In the genomic region with DNA sequence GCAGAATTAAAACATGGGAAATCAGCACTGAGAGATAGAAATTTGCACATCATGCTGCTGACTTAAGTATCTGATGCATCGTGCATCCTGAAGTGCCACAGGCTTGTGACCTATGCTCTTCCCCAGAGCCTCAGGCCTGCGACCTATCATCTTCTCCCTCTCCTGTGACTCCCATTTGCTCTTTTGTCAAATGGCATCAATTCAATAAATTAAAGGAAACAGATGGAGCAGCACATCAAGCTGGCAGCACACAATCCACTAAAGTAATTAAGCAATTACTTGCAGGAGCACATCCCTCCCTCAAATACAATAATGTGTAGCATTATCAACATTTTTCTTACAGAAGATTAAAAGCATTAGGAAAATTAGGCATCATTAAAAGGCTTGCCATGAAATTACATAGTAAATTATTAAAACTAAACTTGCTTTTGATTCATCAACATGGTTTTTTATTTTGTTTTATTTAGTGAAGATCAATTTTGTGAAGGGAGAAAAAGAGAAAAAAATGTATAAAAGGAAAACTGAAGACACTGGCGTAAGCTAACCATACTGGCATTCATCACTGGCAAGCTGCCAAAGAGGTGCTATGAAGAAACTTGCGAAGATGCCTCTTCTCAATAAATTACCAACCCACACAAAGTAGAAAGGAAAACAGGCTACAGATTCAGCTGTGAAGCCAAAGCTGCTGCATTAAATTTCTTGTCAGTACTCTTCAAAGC, we compare ENCODE assay signal across 10 mouse cellular contexts.
DNase-seq lines count a peak whose midpoint lies in the region; ATAC-seq lines count a peak whose summit lies in the region.
"Had no signal": no experiment of that assay in that cellular context is flagged by ENCODE, and none has a peak within 500 bp of the region (broad histone marks: within the 10 kb centered on the region; RNA-seq: fewer than 3 reads in every experiment).

No protein-coding gene starts in this region.

- peak; percentile 3 for DNase-seq in adrenal gland, postnatal 10 days
- no peak for DNase-seq in adrenal gland, postnatal 25 days
- peak; percentile 12 for DNase-seq in kidney, postnatal 10 days
- peak; percentile 1 to 31 for DNase-seq in layer of hippocampus, postnatal 14 days (ENCODE audit: low spot score in 2 of 2)
- peak; percentile 37 for DNase-seq in right cerebral cortex, adult 18-20 months
- no peak for DNase-seq in gastrocnemius, postnatal 36 days
- DNase-seq: kidney, adult 11 months had no signal

- H3K4me3 ChIP-seq in kidney, embryonic 16.5 days (ENCODE audit: low read length): no peak overlapping the region
- H3K4me3 ChIP-seq: liver, embryonic 12.5 days had no signal

- intact Hi-C loops in gastrocnemius, postnatal 36 days (cut with DNase I): no loop called here

- H3K27ac ChIP-seq in kidney, embryonic 16.5 days (ENCODE audit: low read length): no peak overlapping the region
- H3K27ac ChIP-seq: liver, embryonic 12.5 days had no signal

- H3K4me2 ChIP-seq in kidney, embryonic 16.5 days (replicated peaks; ENCODE audit: low read depth, low read length): no peak overlapping the region
- H3K4me2 ChIP-seq: liver, embryonic 12.5 days had no signal

- H3K9me3 ChIP-seq in kidney, embryonic 16.5 days (ENCODE audit: low read length): no peaks in the 10 kb centered on the region
- H3K9me3 ChIP-seq: liver, embryonic 12.5 days had no signal

- H3K27me3 ChIP-seq in kidney, embryonic 16.5 days (ENCODE audit: insufficient read depth, low read length): no peaks in the 10 kb centered on the region
- H3K27me3 ChIP-seq: liver, embryonic 12.5 days had no signal

- no peaks in the 10 kb centered on the region for H3K4me1 ChIP-seq in kidney, embryonic 16.5 days (ENCODE audit: insufficient read depth, low read length)
- H3K4me1 ChIP-seq: liver, embryonic 12.5 days had no signal

- ATAC-seq in kidney, embryonic 16.5 days (ENCODE audit: low FRiP score, low TSS enrichment): no peak
- ATAC-seq in megakaryocyte progenitor cell, adult 5-6 weeks (replicated peaks; ENCODE audit: poor library complexity): no peak
- ATAC-seq: liver, embryonic 12.5 days had no signal

- H3K9ac ChIP-seq in kidney, embryonic 16.5 days (replicated peaks; ENCODE audit: low read length): no peak overlapping the region
- H3K9ac ChIP-seq: liver, embryonic 12.5 days had no signal

- WGBS in kidney, embryonic 16.5 days: 59% methylated on average over 4 of the region's 4 CpGs

- no peaks in the 10 kb centered on the region for H3K36me3 ChIP-seq in kidney, embryonic 16.5 days (ENCODE audit: insufficient read depth, low read length)
- H3K36me3 ChIP-seq: liver, embryonic 12.5 days had no signal

Comparison
In these comparisons a context has a peak if more than half of its experiments do, and no peak if none do; other contexts are left out.
1. DNase-seq: peak in adrenal gland, postnatal 10 days (single experiment), kidney, postnatal 10 days (single experiment), layer of hippocampus, postnatal 14 days (2 of 2) and right cerebral cortex, adult 18-20 months (single experiment); none in adrenal gland, postnatal 25 days (single experiment) and gastrocnemius, postnatal 36 days (0 of 2).